Mouse (Mus musculus) kidney, embryonic 15.5 days (tissue): Measurements from ENCODE around the gene Ilk. TPM values are rescaled to one million over a fixed set of nuclear protein-coding genes. Genes with fewer than 3 reads are reported as not detected.

ENCODE experiments used
- ATAC-seq: fragments of 200-750 bp; cut with Nextera tagmentation; replicated peaks from 2 replicates; pipeline ENCODE4 v1.8.0; 2017; ENCODE audit warnings: moderate TSS enrichment; ENCODE audit not compliant: low FRiP score
- H3K27ac ChIP-seq: fragments of 300-500 bp; sonication (generic); 2 replicates; pipeline ENCODE4 v1.5.1; 2015; ENCODE audit warnings: mild to moderate bottlenecking, inconsistent platforms
- H3K27me3 ChIP-seq: fragments of 300-500 bp; sonication (generic); 2 replicates; pipeline ENCODE4 v1.6.1; 2015; ENCODE audit warnings: inconsistent platforms
- H3K36me3 ChIP-seq: fragments of 300-500 bp; sonication (generic); 2 replicates; pipeline ENCODE4 v1.6.1; 2015; ENCODE audit warnings: inconsistent platforms
- H3K4me1 ChIP-seq: fragments of 300-500 bp; sonication (generic); 2 replicates; pipeline ENCODE4 v1.6.1; 2015; ENCODE audit warnings: inconsistent platforms
- H3K4me2 ChIP-seq: fragments of 300-500 bp; sonication (generic); 2 replicates; pipeline ENCODE4 v1.6.1; 2015; ENCODE audit warnings: moderate library complexity, mild to moderate bottlenecking, inconsistent platforms
- H3K4me3 ChIP-seq: fragments of 300-500 bp; sonication (generic); replicated peaks from 2 replicates; pipeline ENCODE4 v1.5.1; 2015; ENCODE audit warnings: mild to moderate bottlenecking, inconsistent platforms
- H3K9ac ChIP-seq: fragments of 300-500 bp; sonication (generic); 2 replicates; pipeline ENCODE4 v1.6.1; 2015; ENCODE audit warnings: mild to moderate bottlenecking, inconsistent platforms
- H3K9me3 ChIP-seq: fragments of 300-500 bp; sonication (generic); replicated peaks from 2 replicates; pipeline ENCODE4 v1.6.1; 2016; ENCODE audit warnings: inconsistent platforms
- WGBS: fragments of 180-500 bp; shearing (Covaris S2); methylation state at CpG from one replicate; pipeline ENCODE4 v1.1.7; 2015; ENCODE audit warnings: mixed read lengths; 5-methylcytosine and 5-hydroxymethylcytosine counted together
- polyA plus RNA-seq: library from polyadenylated mRNA; unstranded; fragments of >200 nt; fragmentation: Nextera tagmentation; extraction: Ambion mirVana; gene quantifications from 2 replicates; pipeline ENCODE4 v1.2.1, GENCODE M21; 2015

The Ilk gene
- polyA plus RNA-seq, 1 experiment from 2014 or later, result 360 TPM

GRCm38 (mm10) chr7:105774661-105775060 lies 38.3 kb downstream of the Ilk start:
- Histone ChIP-seq H3K9me3 (no peaks in the 10 kb centered on the region), H3K4me1 (peaks cover 66% of the 10 kb centered on the region), H3K36me3 (peaks cover 45% of the 10 kb centered on the region), H3K4me3 (0 out of 2 replicates have a peak overlapping the region, but pooled peaks have one; percentile 3), H3K27ac (peak overlapping the region; percentile 88), H3K9ac (no peak overlapping the region), H3K27me3 (no peaks in the 10 kb centered on the region), H3K4me2 (peak overlapping the region; percentile 33)
- WGBS, result 25% methylated on average over 8 of the region's 8 CpGs
- peak; percentile 70 for ATAC-seq

- Histone ChIP-seq H3K4me1 (peaks cover 66% of the 10 kb centered on the region), H3K27me3 (no peaks in the 10 kb centered on the region), H3K4me3 (no peak overlapping the region), H3K9me3 (no peaks in the 10 kb centered on the region), H3K9ac (no peak overlapping the region), H3K4me2 (no peak overlapping the region), H3K27ac (no peak overlapping the region), H3K36me3 (peaks cover 39% of the 10 kb centered on the region)
- ATAC-seq, result no peak
- WGBS, result 79% methylated on average over 2 of the region's 2 CpGs
Observed at GRCm38 (mm10) chr7:105776026-105776425, 39.6 kb downstream of the Ilk start.

GRCm38 (mm10) chr7:105777316-105777715 lies 40.9 kb downstream of the Ilk start:
- H3K4me3 ChIP-seq, result no peak overlapping the region
- peak overlapping the region; percentile 53 for H3K4me2 ChIP-seq
- no peak overlapping the region for H3K9ac ChIP-seq
- no peaks in the 10 kb centered on the region for H3K9me3 ChIP-seq
- H3K27me3 ChIP-seq, result no peaks in the 10 kb centered on the region
- H3K27ac ChIP-seq, result peak overlapping the region; percentile 94
- 87% methylated on average over 1 of the region's 1 CpGs for WGBS
- H3K4me1 ChIP-seq, result peaks cover 60% of the 10 kb centered on the region
- ATAC-seq, result no peak
- peaks cover 36% of the 10 kb centered on the region for H3K36me3 ChIP-seq

GRCm38 (mm10) chr7:105777797-105778552 lies 41.6 kb downstream of the Ilk start:
- Histone ChIP-seq H3K27ac (peak overlapping the region; percentile 94), H3K4me3 (peak overlapping the region; percentile 31), H3K9me3 (no peaks in the 10 kb centered on the region), H3K27me3 (no peaks in the 10 kb centered on the region), H3K4me2 (peak overlapping the region; percentile 53), H3K36me3 (peaks cover 35% of the 10 kb centered on the region), H3K9ac (no peak overlapping the region), H3K4me1 (peaks cover 61% of the 10 kb centered on the region)
- ATAC-seq, result peak; percentile 81
- 16% methylated on average over 13 of the region's 13 CpGs for WGBS

- Histone ChIP-seq H3K4me3 (peak overlapping the region; percentile 31), H3K36me3 (peaks cover 35% of the 10 kb centered on the region), H3K4me2 (peak overlapping the region; percentile 53), H3K27ac (peak overlapping the region; percentile 94), H3K9me3 (no peaks in the 10 kb centered on the region), H3K27me3 (no peaks in the 10 kb centered on the region), H3K4me1 (peaks cover 60% of the 10 kb centered on the region), H3K9ac (peak overlapping the region; percentile 34; the same call in 1 of the 2 replicates)
- peak; percentile 76 for ATAC-seq
- WGBS, result 13% methylated on average over 4 of the region's 4 CpGs
Observed at GRCm38 (mm10) chr7:105778553-105779265, 42.3 kb downstream of the Ilk start.

- no peak for ATAC-seq
- H3K9me3 ChIP-seq, result no peaks in the 10 kb centered on the region
- H3K9ac ChIP-seq, result no peak overlapping the region
- 0 out of 2 replicates have a peak overlapping the region, but pooled peaks have one; percentile 71 for H3K27ac ChIP-seq
- H3K4me2 ChIP-seq, result peak overlapping the region; percentile 71
- H3K27me3 ChIP-seq, result no peaks in the 10 kb centered on the region
- peaks cover 30% of the 10 kb centered on the region for H3K36me3 ChIP-seq
- peaks cover 58% of the 10 kb centered on the region for H3K4me1 ChIP-seq
- no peak overlapping the region for H3K4me3 ChIP-seq
- WGBS, result 37% methylated on average over 4 of the region's 4 CpGs
Observed at GRCm38 (mm10) chr7:105783861-105784260, 47.5 kb downstream of the Ilk start.

- Histone ChIP-seq H3K4me2 (peak overlapping the region; percentile 71), H3K9me3 (no peaks in the 10 kb centered on the region), H3K36me3 (peaks cover 30% of the 10 kb centered on the region), H3K27ac (peak overlapping the region; percentile 71), H3K27me3 (no peaks in the 10 kb centered on the region), H3K4me3 (peak overlapping the region; percentile 18; the same call in 1 of the 2 replicates), H3K9ac (no peak overlapping the region), H3K4me1 (peaks cover 51% of the 10 kb centered on the region)
- 7% methylated on average over 4 of the region's 4 CpGs for WGBS
- no peak for ATAC-seq
Observed at GRCm38 (mm10) chr7:105784556-105784955, 48.2 kb downstream of the Ilk start.

- Histone ChIP-seq H3K27me3 (no peaks in the 10 kb centered on the region), H3K27ac (peak overlapping the region; percentile 89), H3K9me3 (no peaks in the 10 kb centered on the region), H3K4me1 (peaks cover 48% of the 10 kb centered on the region), H3K36me3 (peaks cover 17% of the 10 kb centered on the region), H3K9ac (peak overlapping the region; percentile 94), H3K4me2 (peak overlapping the region; percentile 71), H3K4me3 (peak overlapping the region; percentile 90)
- WGBS, result 4% methylated on average over 20 of the region's 20 CpGs
- ATAC-seq, result peak; percentile 68
Observed at GRCm38 (mm10) chr7:105786506-105787284, 50.3 kb downstream of the Ilk start.

- H3K4me1 ChIP-seq, result peaks cover 48% of the 10 kb centered on the region
- H3K27ac ChIP-seq, result peak within 1 kb of the TSS; percentile 89
- no peaks in the 10 kb centered on the region for H3K9me3 ChIP-seq
- no peaks in the 10 kb centered on the region for H3K27me3 ChIP-seq
- peak within 1 kb of the TSS; percentile 71 for H3K4me2 ChIP-seq
- WGBS, result under 1% methylated on average over 65 of the region's 97 CpGs
- peak within 1 kb of the TSS; percentile 94 for H3K9ac ChIP-seq
- peak; percentile 83 for ATAC-seq
- peaks cover 11% of the 10 kb centered on the region; the same call in 1 of the 2 replicates for H3K36me3 ChIP-seq
- H3K4me3 ChIP-seq, result peak within 1 kb of the TSS; percentile 90
Observed at GRCm38 (mm10) chr7:105787285-105788140, 51.1 kb downstream of the Ilk start, which contains the start of gene Dchs1. Dchs1 (minus strand) TSS chr7:105787654.

- Histone ChIP-seq H3K4me3 (no peak overlapping the region), H3K27me3 (no peaks in the 10 kb centered on the region), H3K4me1 (peaks cover 15% of the 10 kb centered on the region), H3K9me3 (no peaks in the 10 kb centered on the region), H3K9ac (no peak overlapping the region), H3K27ac (no peak overlapping the region), H3K36me3 (no peaks in the 10 kb centered on the region), H3K4me2 (no peak overlapping the region)
- WGBS, result 92% methylated on average over 1 of the region's 1 CpGs
- no peak for ATAC-seq
Observed at GRCm38 (mm10) chr7:105791147-105791546, 54.8 kb downstream of the Ilk start.
